Mouse (Mus musculus): ENCODE measurements at regions not wholly inside any gene's neighbourhood (a gene's known extent, or its start where the extent isn't known, plus 50 kb on each side); places are given as distances from the start of the nearest gene placed in this dataset.

DNA sequence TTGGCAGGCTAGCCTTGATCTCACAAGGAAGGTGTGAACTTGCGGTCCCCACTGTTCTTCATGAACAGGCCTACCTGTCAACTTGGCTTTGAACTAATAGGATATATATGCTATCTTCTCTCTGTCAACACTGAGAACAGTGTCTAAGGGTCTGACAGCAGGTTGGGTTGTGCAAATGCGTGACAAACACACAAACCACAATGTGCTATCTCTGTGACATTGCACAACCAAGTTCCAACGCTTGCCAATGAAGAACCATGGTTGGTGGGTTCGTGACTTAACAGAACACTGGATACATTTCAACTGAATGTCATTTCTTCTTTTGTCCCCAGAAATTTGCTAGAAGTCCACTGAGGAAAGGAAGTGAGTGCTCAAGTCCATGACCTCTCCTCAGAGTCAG is 696.8 kb upstream of the 4930412O13Rik start:
- no peak for DNase-seq (ENCODE audit: low spot score)

DNA sequence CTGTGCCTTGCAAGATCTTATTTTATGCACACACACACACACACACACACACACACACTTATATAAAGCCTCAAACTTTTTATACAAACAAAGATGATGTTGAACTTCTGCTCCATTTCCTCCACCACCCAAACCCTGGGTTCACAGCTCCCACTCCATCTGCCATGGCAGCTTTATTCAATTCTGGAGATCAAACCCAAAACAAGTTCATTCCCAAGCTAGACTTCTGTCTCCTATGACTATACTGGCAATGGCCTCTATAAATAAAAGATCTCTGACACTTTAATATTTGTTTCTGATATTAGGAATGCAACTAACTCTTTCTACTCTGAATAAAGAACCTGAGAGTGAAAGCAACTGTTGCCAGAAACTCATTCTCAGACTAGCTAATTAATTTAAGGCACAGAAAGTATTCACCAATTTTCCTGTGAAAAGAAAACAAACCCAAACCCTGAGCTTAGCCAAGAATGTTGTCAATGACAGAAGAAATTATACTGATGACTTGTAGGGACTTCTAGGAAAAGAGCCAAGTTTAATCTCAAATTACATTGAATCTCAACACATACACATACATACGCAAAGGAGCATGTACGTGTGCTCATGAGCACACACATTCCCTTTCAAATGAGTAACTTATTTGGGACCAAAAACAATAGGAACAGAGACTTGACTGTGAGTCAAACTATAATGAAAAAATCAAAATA is 695.1 kb upstream of the 4930412O13Rik start:
- DNase-seq (ENCODE audit: low spot score) = no peak

DNA sequence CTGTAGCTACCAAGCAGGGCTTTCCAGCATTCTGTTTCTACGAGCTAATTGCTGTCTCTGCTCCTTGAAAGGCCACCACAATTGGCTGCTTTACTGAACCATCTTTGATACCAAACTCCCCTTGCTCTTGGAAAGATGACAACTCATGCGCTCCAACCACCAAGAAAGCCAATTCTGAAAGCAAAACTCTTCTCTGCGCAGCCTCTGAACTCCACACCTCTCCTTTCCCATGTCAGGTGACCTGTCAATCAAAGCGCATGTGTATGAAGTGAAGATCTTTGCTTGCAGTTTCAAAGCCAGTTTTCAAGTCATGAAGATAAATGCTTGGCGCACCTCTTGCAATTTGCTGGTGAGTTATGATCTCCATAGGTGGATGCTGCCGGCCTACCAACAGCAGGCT is 687.9 kb upstream of the 4930412O13Rik start:
- no peak for DNase-seq (ENCODE audit: low spot score)

DNA sequence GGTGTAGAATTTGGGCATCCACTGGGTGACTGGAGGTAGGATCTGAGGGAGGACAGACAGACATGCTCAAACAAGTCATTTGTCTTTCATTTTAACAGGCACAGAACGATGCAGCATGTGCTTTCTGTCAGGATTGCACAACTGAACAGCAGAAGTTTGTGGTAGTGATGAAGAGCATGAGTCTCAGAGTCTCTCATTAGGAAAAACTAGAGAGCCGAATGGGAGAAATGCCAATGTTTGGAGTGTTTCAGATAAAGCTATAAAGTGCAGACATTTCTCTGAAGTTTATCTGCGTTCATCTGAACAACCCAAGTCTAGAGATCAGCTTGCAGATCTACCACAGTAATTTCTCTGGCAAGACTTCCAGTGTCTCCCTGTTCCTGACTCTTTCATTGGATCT is 684.0 kb upstream of the 4930412O13Rik start:
- no peak for DNase-seq (ENCODE audit: low spot score)

GRCm38 (mm10) chr2:9207963-9208362 is 673.1 kb upstream of the 4930412O13Rik start:
- DNase-seq (ENCODE audit: low spot score) = no peak

All from thymus, postnatal 0 days (tissue).